Mouse (Mus musculus) liver, embryonic 12.5 days (tissue): ENCODE measurements around the gene Zc3h12a. TPM values are rescaled to one million over a fixed set of nuclear protein-coding genes. Genes with fewer than 3 reads are reported as not detected.

Source experiments
- ATAC-seq: fragments of 200-750 bp; cut with Nextera tagmentation; 2 replicates; pipeline ENCODE4 v1.8.0; 2017; ENCODE audit warnings: moderate number of reproducible peaks, mild to moderate bottlenecking, moderate library complexity
- H3K27ac ChIP-seq: fragments of 300-500 bp; sonication (generic); 2 replicates; pipeline ENCODE4 v1.5.1; 2016; ENCODE audit warnings: mild to moderate bottlenecking
- H3K27me3 ChIP-seq: fragments of 300-500 bp; sonication (generic); replicated peaks from 2 replicates; pipeline ENCODE4 v1.6.1; 2016; ENCODE audit warnings: mild to moderate bottlenecking, moderate library complexity
- H3K36me3 ChIP-seq: fragments of 300-500 bp; sonication (generic); 2 replicates; pipeline ENCODE4 v1.6.1; 2016; ENCODE audit warnings: mild to moderate bottlenecking, moderate library complexity
- H3K4me1 ChIP-seq: fragments of 300-500 bp; sonication (generic); 2 replicates; pipeline ENCODE4 v1.6.1; 2016
- H3K4me2 ChIP-seq: fragments of 300-500 bp; sonication (generic); 2 replicates; pipeline ENCODE4 v1.6.1; 2016; ENCODE audit warnings: mild to moderate bottlenecking, moderate library complexity
- H3K4me3 ChIP-seq: fragments of 300-500 bp; sonication (generic); 2 replicates; pipeline ENCODE4 v1.5.1; 2016; ENCODE audit warnings: mild to moderate bottlenecking, moderate library complexity
- H3K9ac ChIP-seq: fragments of 300-500 bp; sonication (generic); 2 replicates; pipeline ENCODE4 v1.6.1; 2016; ENCODE audit warnings: mild to moderate bottlenecking, moderate library complexity
- H3K9me3 ChIP-seq: fragments of 300-500 bp; sonication (generic); replicated peaks from 2 replicates; pipeline ENCODE4 v1.6.1; 2016; ENCODE audit warnings: mild to moderate bottlenecking, moderate library complexity
- WGBS: fragments of 180-500 bp; shearing (Covaris S2); methylation state at CpG from one replicate; pipeline ENCODE4 v1.1.7; 2016; ENCODE audit not compliant: insufficient replicate concordance; 5-methylcytosine and 5-hydroxymethylcytosine counted together
- polyA plus RNA-seq: library from polyadenylated mRNA; unstranded; fragments of >200 nt; fragmentation: Nextera tagmentation; extraction: Ambion mirVana; gene quantifications from 2 replicates; pipeline ENCODE4 v1.2.1, GENCODE M21; 2016

Zc3h12a gene
- polyA plus RNA-seq, 1 experiment from 2014 or later: 0.56 TPM

GRCm38 (mm10) chr4:125138321-125138720 lies 10.7 kb upstream of the Zc3h12a start:
- no peak for ATAC-seq
- Histone ChIP-seq H3K9ac (no peak overlapping the region), H3K4me1 (no peaks in the 10 kb centered on the region), H3K36me3 (no peaks in the 10 kb centered on the region), H3K4me2 (no peak overlapping the region), H3K27me3 (no peaks in the 10 kb centered on the region), H3K9me3 (no peaks in the 10 kb centered on the region), H3K27ac (no peak overlapping the region), H3K4me3 (no peak overlapping the region)
- 56% methylated on average over 7 of the region's 7 CpGs for WGBS

DNA sequence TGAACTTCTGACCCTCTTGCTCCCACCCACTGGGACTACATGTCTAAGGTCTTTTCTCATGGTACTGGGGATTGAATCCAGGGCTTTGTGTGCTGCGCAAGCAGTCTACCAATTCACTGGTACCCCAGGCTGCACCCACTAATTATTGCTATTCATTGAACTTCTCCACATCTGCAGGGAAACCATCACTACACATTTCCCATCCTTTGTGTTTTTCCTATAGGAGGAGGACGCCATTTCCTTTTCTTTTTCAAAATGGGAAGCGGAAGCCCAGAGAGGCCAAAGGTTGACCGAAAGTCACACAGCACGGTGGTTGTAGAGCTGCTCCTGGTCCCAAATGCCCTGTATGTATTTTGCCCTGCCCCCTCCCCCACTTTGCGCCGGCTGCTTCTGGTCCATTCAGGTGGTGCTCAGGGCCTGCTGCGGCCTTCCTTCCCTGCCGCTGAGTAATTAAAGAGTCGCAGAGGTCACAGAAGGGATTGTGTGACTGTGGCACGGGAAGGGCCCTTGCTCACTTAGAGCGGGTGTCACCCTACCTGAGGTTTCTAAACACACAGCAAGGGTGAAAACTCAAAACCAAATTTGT lies 8.8 kb upstream of the Zc3h12a start:
- Histone ChIP-seq H3K27me3 (no peaks in the 10 kb centered on the region), H3K36me3 (no peaks in the 10 kb centered on the region), H3K9ac (no peak overlapping the region), H3K4me1 (peaks cover 6% of the 10 kb centered on the region; the same call in 1 of the 2 replicates), H3K4me3 (no peak overlapping the region), H3K4me2 (no peak overlapping the region), H3K27ac (no peak overlapping the region), H3K9me3 (no peaks in the 10 kb centered on the region)
- 68% methylated on average over 12 of the region's 12 CpGs for WGBS
- no peak for ATAC-seq

DNA sequence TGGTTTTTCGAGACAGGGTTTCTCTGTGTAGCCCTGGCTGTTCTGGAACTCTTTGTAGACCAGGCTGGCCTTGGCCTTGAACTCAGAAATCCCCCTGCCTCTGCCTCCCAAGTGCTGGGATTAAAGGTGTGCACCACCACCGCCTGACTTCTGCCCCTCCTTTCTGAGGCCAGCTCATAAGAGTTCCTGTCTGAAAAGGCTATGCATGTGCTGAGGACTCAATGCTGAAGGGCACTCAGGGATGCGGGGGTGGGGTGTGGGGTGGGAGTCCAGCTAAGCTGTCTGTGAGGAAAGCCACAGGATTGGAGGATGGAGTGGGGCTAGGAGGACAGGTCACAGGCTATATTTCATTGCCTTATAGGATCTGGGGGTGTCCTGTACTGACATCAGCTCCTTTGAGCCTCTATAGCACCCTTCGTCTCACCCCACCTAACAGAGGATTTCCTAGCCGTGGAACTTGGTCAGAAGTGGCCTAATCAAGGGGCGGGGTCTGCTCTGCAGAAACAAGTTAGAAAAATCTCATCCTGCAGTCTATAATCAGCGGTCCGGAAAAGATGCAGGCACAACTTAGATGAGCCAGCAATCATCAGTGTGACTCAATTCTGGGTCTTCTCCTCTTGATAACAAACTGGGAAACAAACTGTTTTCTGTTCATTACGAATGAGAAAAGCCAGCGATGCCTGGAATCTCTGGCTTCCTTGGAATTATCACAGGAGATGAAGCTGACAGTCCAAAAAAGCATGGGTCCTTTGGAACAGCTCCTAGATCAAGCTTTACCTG lies 7.6 kb upstream of the Zc3h12a start:
- H3K27ac ChIP-seq: no peak overlapping the region
- no peaks in the 10 kb centered on the region for H3K9me3 ChIP-seq
- H3K27me3 ChIP-seq: no peaks in the 10 kb centered on the region
- ATAC-seq: no peak
- no peak overlapping the region for H3K4me2 ChIP-seq
- H3K9ac ChIP-seq: no peak overlapping the region
- H3K36me3 ChIP-seq: no peaks in the 10 kb centered on the region
- no peak overlapping the region for H3K4me3 ChIP-seq
- peaks cover 6% of the 10 kb centered on the region; the same call in 1 of the 2 replicates for H3K4me1 ChIP-seq
- WGBS: 59% methylated on average over 10 of the region's 10 CpGs

GRCm38 (mm10) chr4:125134631-125135030 lies 7.0 kb upstream of the Zc3h12a start:
- 51% methylated on average over 5 of the region's 5 CpGs for WGBS
- H3K27me3 ChIP-seq: no peaks in the 10 kb centered on the region
- no peaks in the 10 kb centered on the region for H3K9me3 ChIP-seq
- H3K4me3 ChIP-seq: no peak overlapping the region
- peaks cover 6% of the 10 kb centered on the region; the same call in 1 of the 2 replicates for H3K4me1 ChIP-seq
- no peak overlapping the region for H3K27ac ChIP-seq
- H3K36me3 ChIP-seq: no peaks in the 10 kb centered on the region
- H3K9ac ChIP-seq: no peak overlapping the region
- ATAC-seq: no peak
- H3K4me2 ChIP-seq: no peak overlapping the region

GRCm38 (mm10) chr4:125134192-125134591 lies 6.6 kb upstream of the Zc3h12a start:
- no peak for ATAC-seq
- H3K27me3 ChIP-seq: no peaks in the 10 kb centered on the region
- H3K4me1 ChIP-seq: peaks cover 6% of the 10 kb centered on the region; the same call in 1 of the 2 replicates
- H3K9ac ChIP-seq: no peak overlapping the region
- no peaks in the 10 kb centered on the region for H3K9me3 ChIP-seq
- 55% methylated on average over 4 of the region's 4 CpGs for WGBS
- H3K27ac ChIP-seq: no peak overlapping the region
- no peak overlapping the region for H3K4me3 ChIP-seq
- H3K4me2 ChIP-seq: no peak overlapping the region
- H3K36me3 ChIP-seq: no peaks in the 10 kb centered on the region

DNA sequence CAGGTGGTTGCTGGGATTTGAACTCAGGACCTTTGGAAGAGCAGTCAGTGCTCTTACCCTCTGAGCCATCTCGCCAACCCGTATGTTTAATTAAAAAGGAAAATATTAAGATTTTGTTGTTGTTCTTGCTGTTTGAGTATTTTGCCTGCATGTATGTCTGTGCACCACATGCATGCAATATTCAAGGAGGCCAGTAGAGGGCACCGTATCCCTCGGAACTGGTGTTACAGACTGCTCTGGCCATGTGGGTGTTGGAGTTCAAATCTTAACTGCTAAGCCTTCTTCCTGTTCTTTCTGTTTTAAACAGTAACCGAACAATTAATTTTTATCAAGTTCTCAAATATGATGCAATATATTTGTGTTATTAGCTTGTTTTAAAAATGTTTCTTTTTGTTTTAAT lies 4.8 kb upstream of the Zc3h12a start:
- H3K9me3 ChIP-seq: no peaks in the 10 kb centered on the region
- no peak for ATAC-seq

GRCm38 (mm10) chr4:125131493-125131892 lies 3.9 kb upstream of the Zc3h12a start:
- no peak overlapping the region for H3K27ac ChIP-seq
- ATAC-seq: no peak
- WGBS: 11% methylated on average over 4 of the region's 4 CpGs

More for the DNA sequence above, 4.8 kb upstream of the Zc3h12a start:
- Histone ChIP-seq H3K9ac (no peak overlapping the region), H3K36me3 (no peaks in the 10 kb centered on the region), H3K4me3 (no peak overlapping the region), H3K4me1 (peaks cover 18% of the 10 kb centered on the region), H3K4me2 (no peak overlapping the region), H3K27me3 (no peaks in the 10 kb centered on the region), H3K27ac (no peak overlapping the region)
- 14% methylated on average over 5 of the region's 5 CpGs for WGBS

DNA sequence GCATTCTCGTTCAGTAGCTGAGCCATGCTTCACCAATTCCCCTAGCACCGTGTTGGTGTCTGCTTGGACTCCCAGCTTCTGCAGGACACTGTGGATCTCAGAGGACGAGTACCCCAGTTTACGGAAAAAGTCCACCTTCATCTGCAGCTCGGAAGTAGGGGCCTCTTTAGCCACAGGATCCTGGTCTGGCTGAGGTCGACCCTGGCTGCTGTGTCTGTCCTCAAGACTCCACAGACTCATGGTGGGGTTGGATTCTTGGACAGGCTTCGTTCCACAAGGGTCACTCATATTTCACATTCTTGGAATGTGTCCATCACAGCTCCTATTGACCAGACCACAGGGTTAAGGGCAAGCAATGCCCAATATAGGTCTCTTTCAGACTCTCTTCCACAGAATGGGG lies 879 bp downstream of the Zc3h12a start:
- H3K36me3 ChIP-seq: no peaks in the 10 kb centered on the region
- no peaks in the 10 kb centered on the region for H3K9me3 ChIP-seq
- ATAC-seq: no peak
- H3K4me2 ChIP-seq: peak overlapping the region; percentile 99
- H3K4me3 ChIP-seq: peak overlapping the region; percentile 74
- WGBS: 53% methylated on average over 7 of the region's 7 CpGs
- H3K27me3 ChIP-seq: no peaks in the 10 kb centered on the region
- H3K9ac ChIP-seq: no peak overlapping the region
- peaks cover 71% of the 10 kb centered on the region for H3K4me1 ChIP-seq
- H3K27ac ChIP-seq: no peak overlapping the region; the same call in 1 of the 2 replicates

More at GRCm38 (mm10) chr4:125131493-125131892, 3.9 kb upstream of the Zc3h12a start:
- Histone ChIP-seq H3K36me3 (no peaks in the 10 kb centered on the region), H3K9me3 (no peaks in the 10 kb centered on the region), H3K27me3 (no peaks in the 10 kb centered on the region), H3K4me2 (no peak overlapping the region), H3K4me3 (no peak overlapping the region), H3K4me1 (peaks cover 27% of the 10 kb centered on the region), H3K9ac (no peak overlapping the region)

DNA sequence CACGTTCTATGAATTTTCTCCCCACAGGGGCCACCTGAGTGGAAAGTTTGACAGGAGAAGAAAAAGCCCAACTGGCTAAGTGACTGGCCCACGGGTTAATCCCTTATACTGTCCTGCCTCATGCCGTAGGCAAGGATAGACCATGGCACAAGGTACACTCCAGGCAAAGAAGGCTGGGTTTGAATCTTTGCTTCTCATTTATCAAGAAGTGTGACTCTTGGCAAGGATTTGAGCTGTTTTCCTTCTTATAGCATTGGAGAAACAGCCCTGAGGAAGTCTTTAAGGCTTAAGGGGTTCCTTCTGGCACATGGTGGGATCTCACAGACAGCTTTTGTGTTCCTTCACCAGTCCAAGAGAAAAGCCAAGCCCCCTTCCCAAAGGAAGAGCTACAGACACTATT lies 1.5 kb downstream of the Zc3h12a start:
- WGBS: 72% methylated on average over 3 of the region's 3 CpGs
- Histone ChIP-seq H3K27ac (peak overlapping the region; percentile 53; the same call in 1 of the 2 replicates), H3K4me1 (peaks cover 69% of the 10 kb centered on the region), H3K27me3 (no peaks in the 10 kb centered on the region), H3K9ac (no peak overlapping the region), H3K9me3 (no peaks in the 10 kb centered on the region), H3K36me3 (no peaks in the 10 kb centered on the region), H3K4me3 (no peak overlapping the region), H3K4me2 (peak overlapping the region; percentile 99)
- no peak for ATAC-seq

GRCm38 (mm10) chr4:125125361-125125921 lies 2.2 kb downstream of the Zc3h12a start:
- ATAC-seq: no peak
- Histone ChIP-seq H3K27me3 (no peaks in the 10 kb centered on the region), H3K4me3 (no peak overlapping the region), H3K4me2 (peak overlapping the region; percentile 30), H3K27ac (peak overlapping the region; percentile 53), H3K36me3 (peaks cover 5% of the 10 kb centered on the region; the same call in 1 of the 2 replicates), H3K9ac (peak overlapping the region; percentile 13; the same call in 1 of the 2 replicates), H3K9me3 (no peaks in the 10 kb centered on the region), H3K4me1 (peaks cover 69% of the 10 kb centered on the region)
- 73% methylated on average over 7 of the region's 7 CpGs for WGBS

DNA sequence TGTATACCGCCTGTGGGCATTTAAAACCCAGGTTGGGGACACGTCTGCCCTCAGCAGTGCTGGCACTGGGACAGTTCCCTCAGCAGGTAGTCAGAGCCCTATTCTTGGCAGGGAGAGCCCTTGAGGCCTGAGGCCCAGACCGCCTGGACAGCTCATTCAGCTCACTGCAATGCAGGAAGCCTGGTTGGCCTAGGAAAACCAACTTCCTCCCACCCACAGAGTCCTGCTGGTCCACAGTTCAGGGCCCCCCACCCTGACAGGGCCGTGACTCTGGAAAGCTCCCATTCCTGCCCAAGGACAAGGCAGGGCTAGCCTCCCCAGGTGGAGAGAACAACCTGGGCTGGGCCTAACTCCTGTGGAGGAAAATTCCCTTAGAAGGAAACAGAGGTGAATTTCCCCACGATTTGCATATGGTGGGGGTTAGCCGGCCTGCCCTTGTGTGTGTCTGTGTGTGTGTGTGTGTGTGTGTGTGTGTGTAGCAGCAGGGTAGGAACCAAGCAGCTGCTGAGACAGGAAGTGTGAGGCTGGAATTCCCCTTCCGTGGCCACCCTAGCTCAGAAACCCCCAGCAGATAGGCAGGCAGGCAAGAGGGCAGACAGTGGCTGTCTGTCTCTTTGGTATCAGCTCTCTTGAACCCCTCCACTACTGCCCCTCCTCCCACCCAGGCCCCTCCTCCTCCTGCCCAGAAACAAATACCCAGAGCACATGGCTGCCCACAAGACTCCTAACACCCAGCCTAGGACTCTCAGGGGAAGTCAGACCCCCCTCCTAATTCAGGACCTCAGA lies 3.0 kb downstream of the Zc3h12a start:
- Histone ChIP-seq H3K27me3 (no peaks in the 10 kb centered on the region), H3K36me3 (peaks cover 13% of the 10 kb centered on the region), H3K4me2 (peak overlapping the region; percentile 30), H3K9ac (peak overlapping the region; percentile 13; the same call in 1 of the 2 replicates), H3K9me3 (no peaks in the 10 kb centered on the region), H3K4me1 (peaks cover 69% of the 10 kb centered on the region), H3K27ac (peak overlapping the region; percentile 74), H3K4me3 (no peak overlapping the region)
- WGBS: 28% methylated on average over 7 of the region's 7 CpGs
- ATAC-seq: peak; percentile 4; the same call in 1 of the 2 replicates
